Mouse (Mus musculus): ENCODE results near the gene Thsd7b. TPM values are rescaled to one million over a fixed set of nuclear protein-coding genes. Genes with fewer than 3 reads are reported as not detected.
A peak's percentile ranks its signal among the peaks of the same experiment; 100 is the strongest.

Gene Thsd7b
- total RNA-seq, 2 experiments from 2014 or later = 12.4 to 12.7 TPM

- DNase-seq (ENCODE audit: low spot score in 2 of 2) = no peak
Observed at GRCm38 (mm10) chr1:129516379-129516778, 243.3 kb downstream of the Thsd7b start.

GRCm38 (mm10) chr1:129519751-129520150 lies 246.6 kb downstream of the Thsd7b start:
- peak; percentile 32 to 75 for DNase-seq (ENCODE audit: low spot score in 2 of 2)

- no peak for DNase-seq (ENCODE audit: low spot score in 2 of 2)
Observed at GRCm38 (mm10) chr1:129526967-129527366, 253.9 kb downstream of the Thsd7b start.

GRCm38 (mm10) chr1:129532206-129532605 lies 259.1 kb downstream of the Thsd7b start:
- peak in 1 of 2 experiments; percentile 53 for DNase-seq (ENCODE audit: low spot score in 2 of 2)

GRCm38 (mm10) chr1:129538508-129538907 lies 265.4 kb downstream of the Thsd7b start:
- no peak for DNase-seq (ENCODE audit: low spot score in 2 of 2)

GRCm38 (mm10) chr1:129538970-129539369 lies 265.9 kb downstream of the Thsd7b start:
- no peak for DNase-seq (ENCODE audit: low spot score in 2 of 2)

- no peak for DNase-seq (ENCODE audit: low spot score in 2 of 2)
Observed at GRCm38 (mm10) chr1:129540751-129541150, 267.6 kb downstream of the Thsd7b start.

- no peak for DNase-seq (ENCODE audit: low spot score in 2 of 2)
Observed at GRCm38 (mm10) chr1:129542563-129543146, 269.6 kb downstream of the Thsd7b start.

- no peak for DNase-seq (ENCODE audit: low spot score in 2 of 2)
Observed at GRCm38 (mm10) chr1:129543169-129543568, 270.1 kb downstream of the Thsd7b start.

- DNase-seq (ENCODE audit: low spot score in 2 of 2) = no peak
Observed at GRCm38 (mm10) chr1:129558054-129558453, 285.0 kb downstream of the Thsd7b start.

GRCm38 (mm10) chr1:129559137-129559536 lies 286.0 kb downstream of the Thsd7b start:
- peak in 1 of 2 experiments; percentile 34 for DNase-seq (ENCODE audit: low spot score in 2 of 2)

GRCm38 (mm10) chr1:129559812-129560211 lies 286.7 kb downstream of the Thsd7b start:
- DNase-seq (ENCODE audit: low spot score in 2 of 2) = no peak

- DNase-seq (ENCODE audit: low spot score in 2 of 2) = no peak
Observed at GRCm38 (mm10) chr1:129562707-129563106, 289.6 kb downstream of the Thsd7b start.

GRCm38 (mm10) chr1:129570522-129570921 lies 297.4 kb downstream of the Thsd7b start:
- no peak for DNase-seq (ENCODE audit: low spot score in 2 of 2)

- DNase-seq (ENCODE audit: low spot score in 2 of 2) = no peak
Observed at GRCm38 (mm10) chr1:129579955-129580354, 306.9 kb downstream of the Thsd7b start.

- no peak for DNase-seq (ENCODE audit: low spot score in 2 of 2)
Observed at GRCm38 (mm10) chr1:129586635-129587034, 313.5 kb downstream of the Thsd7b start.

GRCm38 (mm10) chr1:129589366-129590002 lies 316.4 kb downstream of the Thsd7b start:
- peak; percentile 13 to 31 for DNase-seq (ENCODE audit: low spot score in 2 of 2)

GRCm38 (mm10) chr1:129595447-129595846 lies 322.3 kb downstream of the Thsd7b start:
- no peak for DNase-seq (ENCODE audit: low spot score in 2 of 2)

GRCm38 (mm10) chr1:129600933-129601332 lies 327.8 kb downstream of the Thsd7b start:
- no peak for DNase-seq (ENCODE audit: low spot score in 2 of 2)

- DNase-seq (ENCODE audit: low spot score in 2 of 2) = no peak
Observed at GRCm38 (mm10) chr1:129602284-129602683, 329.2 kb downstream of the Thsd7b start.

GRCm38 (mm10) chr1:129608395-129608794 lies 335.3 kb downstream of the Thsd7b start:
- DNase-seq (ENCODE audit: low spot score in 2 of 2) = no peak

- no peak for DNase-seq (ENCODE audit: low spot score in 2 of 2)
Observed at GRCm38 (mm10) chr1:129616080-129616479, 343.0 kb downstream of the Thsd7b start.

Data from layer of hippocampus, adult 18-20 months (tissue).